Mouse (Mus musculus): ENCODE measurements around the gene Pfas. TPM values are rescaled to one million over a fixed set of nuclear protein-coding genes. Genes with fewer than 3 reads are reported as not detected.
A peak's percentile ranks its signal among the peaks of the same experiment; 100 is the strongest.

Pfas gene
- polyA plus RNA-seq, 1 experiment from 2014 or later, result 14.1 TPM

DNA sequence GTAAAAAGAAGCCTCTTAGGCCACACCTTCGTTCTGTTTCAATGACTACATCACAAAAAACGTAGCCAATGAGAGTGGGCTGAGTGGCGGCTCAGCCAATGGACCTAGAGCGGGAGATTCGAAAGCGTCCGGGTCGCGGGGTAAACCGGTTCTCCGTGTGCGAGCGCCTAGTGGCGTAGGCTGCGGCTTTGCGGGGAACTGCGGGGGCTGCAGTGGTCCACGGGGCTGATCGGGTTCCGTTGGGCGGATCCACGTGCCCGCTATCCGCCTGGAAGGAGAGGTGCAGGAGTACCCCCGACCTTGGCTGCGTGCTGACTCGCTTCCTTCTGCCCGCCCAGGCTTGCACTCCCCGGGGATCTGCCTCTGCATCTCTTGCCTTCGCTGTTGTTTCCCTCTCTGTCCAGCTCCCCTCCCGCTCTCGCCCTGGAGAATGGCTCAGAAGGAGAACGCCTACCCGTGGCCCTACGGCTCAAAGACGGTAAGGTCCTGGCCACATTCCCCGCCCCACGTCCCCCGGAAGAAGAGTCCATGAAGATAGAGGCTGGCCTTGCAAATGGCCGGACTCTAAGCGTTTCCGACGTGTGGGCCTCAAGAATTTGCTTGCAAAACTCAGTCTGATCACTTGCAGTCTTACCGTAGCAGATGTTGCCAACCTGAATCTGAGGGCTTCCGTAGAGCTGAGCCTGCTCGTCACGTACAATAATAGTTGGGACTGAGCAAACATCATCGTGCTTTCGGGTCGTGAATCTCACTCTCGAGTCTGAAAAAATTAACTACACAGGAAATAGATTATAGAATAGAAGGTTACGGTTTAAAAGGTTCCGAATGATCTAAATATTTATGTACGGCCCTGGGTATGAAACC lies 37.5 kb upstream of the Pfas start, which contains the start of gene Aurkb:
Gene Aurkb (plus strand): TSS at position 117 of the 864 bp plus-strand sequence.
- WGBS, result under 1% methylated on average over 54 of the region's 54 CpGs
- H3K4me3 ChIP-seq (ENCODE audit: low read depth, low read length), result peak within 1 kb of the TSS; percentile 54
- ATAC-seq, result peak; percentile 71
- no peaks in the 10 kb centered on the region for H3K27me3 ChIP-seq (replicated peaks; ENCODE audit: control insufficient read depth, insufficient read depth, low read length)
- H3K4me1 ChIP-seq (ENCODE audit: control insufficient read depth, insufficient read depth, low read length), result peaks cover 10% of the 10 kb centered on the region; the same call in 1 of the 2 replicates
- H3K36me3 ChIP-seq (ENCODE audit: control insufficient read depth, insufficient read depth, low read length), result peaks cover 27% of the 10 kb centered on the region
- peak within 1 kb of the TSS; percentile 74; the same call in 1 of the 2 replicates for H3K27ac ChIP-seq (ENCODE audit: low read depth, low read length)
- H3K9me3 ChIP-seq (replicated peaks; ENCODE audit: control insufficient read depth, low read length), result no peaks in the 10 kb centered on the region
- peak; percentile 97 for DNase-seq (ENCODE audit: low spot score)
- H3K9ac ChIP-seq (ENCODE audit: low read length), result peak within 1 kb of the TSS; percentile 65
- H3K4me2 ChIP-seq (ENCODE audit: low read length), result peak within 1 kb of the TSS; percentile 88

- Histone ChIP-seq H3K4me2 (ENCODE audit: low read length) (no peak overlapping the region), H3K4me1 (ENCODE audit: control insufficient read depth, insufficient read depth, low read length) (peaks cover 11% of the 10 kb centered on the region; the same call in 1 of the 2 replicates), H3K27ac (ENCODE audit: low read depth, low read length) (no peak overlapping the region), H3K4me3 (ENCODE audit: low read depth, low read length) (no peak overlapping the region), H3K36me3 (ENCODE audit: control insufficient read depth, insufficient read depth, low read length) (peaks cover 29% of the 10 kb centered on the region), H3K27me3 (replicated peaks; ENCODE audit: control insufficient read depth, insufficient read depth, low read length) (no peaks in the 10 kb centered on the region), H3K9ac (ENCODE audit: low read length) (no peak overlapping the region), H3K9me3 (replicated peaks; ENCODE audit: control insufficient read depth, low read length) (no peaks in the 10 kb centered on the region)
- ATAC-seq (no peak), DNase-seq (ENCODE audit: low spot score) (no peak)
- 69% methylated on average over 5 of the region's 5 CpGs for WGBS
These were observed 29.9 kb upstream of the Pfas start for GRCm38 (mm10) chr11:69038173-69038572.

- no peaks in the 10 kb centered on the region for H3K27me3 ChIP-seq (replicated peaks; ENCODE audit: control insufficient read depth, insufficient read depth, low read length)
- peak overlapping the region; percentile 58 for H3K4me2 ChIP-seq (ENCODE audit: low read length)
- peak overlapping the region; percentile 67 for H3K4me3 ChIP-seq (ENCODE audit: low read depth, low read length)
- peaks cover 36% of the 10 kb centered on the region for H3K36me3 ChIP-seq (ENCODE audit: control insufficient read depth, insufficient read depth, low read length)
- H3K27ac ChIP-seq (ENCODE audit: low read depth, low read length), result peak overlapping the region; percentile 59; the same call in 1 of the 2 replicates
- WGBS, result under 1% methylated on average over 34 of the region's 34 CpGs
- H3K4me1 ChIP-seq (ENCODE audit: control insufficient read depth, insufficient read depth, low read length), result peaks cover 11% of the 10 kb centered on the region; the same call in 1 of the 2 replicates
- no peaks in the 10 kb centered on the region for H3K9me3 ChIP-seq (replicated peaks; ENCODE audit: control insufficient read depth, low read length)
- peak; percentile 92 for DNase-seq (ENCODE audit: low spot score)
- H3K9ac ChIP-seq (ENCODE audit: low read length), result peak overlapping the region; percentile 75
- peak; percentile 36 for ATAC-seq
These were observed 29.2 kb upstream of the Pfas start for GRCm38 (mm10) chr11:69037231-69038061.

- Histone ChIP-seq H3K27me3 (replicated peaks; ENCODE audit: control insufficient read depth, insufficient read depth, low read length) (no peaks in the 10 kb centered on the region), H3K27ac (ENCODE audit: low read depth, low read length) (peak overlapping the region; percentile 59; the same call in 1 of the 2 replicates), H3K9me3 (replicated peaks; ENCODE audit: control insufficient read depth, low read length) (no peaks in the 10 kb centered on the region), H3K36me3 (ENCODE audit: control insufficient read depth, insufficient read depth, low read length) (peaks cover 43% of the 10 kb centered on the region), H3K4me3 (ENCODE audit: low read depth, low read length) (peak overlapping the region; percentile 67), H3K4me2 (ENCODE audit: low read length) (peak overlapping the region; percentile 58), H3K9ac (ENCODE audit: low read length) (peak overlapping the region; percentile 75), H3K4me1 (ENCODE audit: control insufficient read depth, insufficient read depth, low read length) (peaks cover 11% of the 10 kb centered on the region; the same call in 1 of the 2 replicates)
- ATAC-seq, result no peak
- peak; percentile 92 for DNase-seq (ENCODE audit: low spot score)
- WGBS, result 10% methylated on average over 20 of the region's 20 CpGs
These were observed 28.4 kb upstream of the Pfas start for GRCm38 (mm10) chr11:69036486-69037230.

DNA sequence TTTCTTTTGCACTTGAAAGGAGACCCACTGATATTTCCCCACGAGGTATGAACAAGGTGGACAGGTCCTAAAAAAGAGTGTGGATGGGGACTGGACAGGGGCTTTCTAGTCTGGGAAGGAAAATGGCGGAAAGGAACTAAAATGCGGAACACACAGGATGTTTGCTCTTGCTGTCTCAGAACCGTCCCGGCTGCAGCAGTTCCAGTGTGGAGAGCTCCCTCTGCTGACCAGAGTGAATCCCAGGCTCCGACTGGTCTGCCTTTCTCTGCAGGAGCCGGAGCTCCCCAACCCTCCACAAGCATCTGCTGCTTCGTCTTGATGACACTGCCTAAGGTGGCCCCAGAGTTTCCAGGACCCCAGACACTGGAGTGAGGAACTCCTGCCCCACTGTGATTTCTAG lies 27.6 kb upstream of the Pfas start:
- peak; percentile 90 for DNase-seq (ENCODE audit: low spot score)
- Histone ChIP-seq H3K4me1 (ENCODE audit: control insufficient read depth, insufficient read depth, low read length) (peaks cover 11% of the 10 kb centered on the region; the same call in 1 of the 2 replicates), H3K4me3 (ENCODE audit: low read depth, low read length) (no peak overlapping the region), H3K4me2 (ENCODE audit: low read length) (peak overlapping the region; percentile 58), H3K27me3 (replicated peaks; ENCODE audit: control insufficient read depth, insufficient read depth, low read length) (no peaks in the 10 kb centered on the region), H3K9ac (ENCODE audit: low read length) (no peak overlapping the region), H3K9me3 (replicated peaks; ENCODE audit: control insufficient read depth, low read length) (no peaks in the 10 kb centered on the region), H3K27ac (ENCODE audit: low read depth, low read length) (0 out of 2 replicates have a peak overlapping the region, but pooled peaks have one; percentile 28), H3K36me3 (ENCODE audit: control insufficient read depth, insufficient read depth, low read length) (peaks cover 51% of the 10 kb centered on the region)
- 3% methylated on average over 8 of the region's 8 CpGs for WGBS
- peak; percentile 37 for ATAC-seq

DNA sequence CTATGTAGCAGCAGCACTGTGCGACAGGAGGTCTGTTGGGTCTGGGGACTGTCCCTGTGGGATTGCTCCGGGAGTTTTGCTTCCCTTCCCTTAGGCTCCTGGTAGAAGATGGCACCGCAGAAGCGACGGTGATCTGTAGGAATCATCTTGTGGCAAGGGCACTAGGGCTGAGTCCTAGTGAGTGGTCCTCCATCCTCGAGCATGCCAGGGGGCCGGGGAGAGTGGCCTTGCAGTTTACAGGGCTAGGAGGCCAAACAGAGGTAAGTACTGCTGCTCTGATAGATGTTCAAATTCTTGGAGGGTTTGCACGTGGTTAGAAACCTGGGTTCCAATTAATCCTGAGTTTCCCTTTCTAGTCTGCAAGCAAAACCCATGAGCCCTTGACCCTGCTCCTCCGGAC lies 27.2 kb upstream of the Pfas start:
- H3K27me3 ChIP-seq (replicated peaks; ENCODE audit: control insufficient read depth, insufficient read depth, low read length), result no peaks in the 10 kb centered on the region
- 0 out of 2 replicates have a peak overlapping the region, but pooled peaks have one; percentile 28 for H3K27ac ChIP-seq (ENCODE audit: low read depth, low read length)
- WGBS, result 80% methylated on average over 9 of the region's 9 CpGs
- H3K36me3 ChIP-seq (ENCODE audit: control insufficient read depth, insufficient read depth, low read length), result peaks cover 55% of the 10 kb centered on the region
- no peak overlapping the region for H3K4me3 ChIP-seq (ENCODE audit: low read depth, low read length)
- peaks cover 11% of the 10 kb centered on the region; the same call in 1 of the 2 replicates for H3K4me1 ChIP-seq (ENCODE audit: control insufficient read depth, insufficient read depth, low read length)
- H3K4me2 ChIP-seq (ENCODE audit: low read length), result peak overlapping the region; percentile 23; the same call in 1 of the 2 replicates
- ATAC-seq (no peak), DNase-seq (ENCODE audit: low spot score) (no peak)
- H3K9me3 ChIP-seq (replicated peaks; ENCODE audit: control insufficient read depth, low read length), result no peaks in the 10 kb centered on the region
- H3K9ac ChIP-seq (ENCODE audit: low read length), result no peak overlapping the region

DNA sequence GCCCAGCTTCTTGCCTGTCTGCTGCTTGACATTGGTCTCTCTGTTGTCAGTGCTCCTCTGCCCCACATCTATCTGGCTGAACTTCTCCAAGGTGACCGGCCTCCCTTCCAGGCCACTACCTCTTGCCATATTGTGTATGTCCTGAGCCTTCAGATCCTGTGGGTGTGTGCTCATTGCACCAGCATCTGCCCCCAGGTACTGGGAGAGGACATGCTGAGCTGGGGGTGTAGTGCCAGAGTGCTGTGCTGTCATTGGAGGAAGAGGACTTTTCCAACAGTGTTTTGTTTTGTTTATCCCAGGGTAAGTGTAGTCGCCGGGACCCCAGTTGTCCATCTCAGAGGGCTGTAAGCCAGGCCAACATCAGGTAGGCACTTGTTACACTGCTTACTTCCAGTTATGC lies 26.3 kb upstream of the Pfas start:
- H3K9ac ChIP-seq (ENCODE audit: low read length), result no peak overlapping the region
- peaks cover 11% of the 10 kb centered on the region; the same call in 1 of the 2 replicates for H3K4me1 ChIP-seq (ENCODE audit: control insufficient read depth, insufficient read depth, low read length)
- H3K4me2 ChIP-seq (ENCODE audit: low read length), result no peak overlapping the region
- DNase-seq (ENCODE audit: low spot score) (no peak), ATAC-seq (no peak)
- WGBS, result 100% methylated on average over 3 of the region's 3 CpGs
- no peaks in the 10 kb centered on the region for H3K27me3 ChIP-seq (replicated peaks; ENCODE audit: control insufficient read depth, insufficient read depth, low read length)
- peaks cover 64% of the 10 kb centered on the region for H3K36me3 ChIP-seq (ENCODE audit: control insufficient read depth, insufficient read depth, low read length)
- H3K9me3 ChIP-seq (replicated peaks; ENCODE audit: control insufficient read depth, low read length), result no peaks in the 10 kb centered on the region
- no peak overlapping the region for H3K4me3 ChIP-seq (ENCODE audit: low read depth, low read length)
- no peak overlapping the region for H3K27ac ChIP-seq (ENCODE audit: low read depth, low read length)

GRCm38 (mm10) chr11:69033552-69033951 lies 25.3 kb upstream of the Pfas start:
- DNase-seq (ENCODE audit: low spot score) (no peak), ATAC-seq (no peak)
- Histone ChIP-seq H3K9ac (ENCODE audit: low read length) (no peak overlapping the region), H3K4me3 (ENCODE audit: low read depth, low read length) (no peak overlapping the region), H3K9me3 (replicated peaks; ENCODE audit: control insufficient read depth, low read length) (no peaks in the 10 kb centered on the region), H3K4me2 (ENCODE audit: low read length) (no peak overlapping the region), H3K27ac (ENCODE audit: low read depth, low read length) (no peak overlapping the region), H3K27me3 (replicated peaks; ENCODE audit: control insufficient read depth, insufficient read depth, low read length) (no peaks in the 10 kb centered on the region), H3K4me1 (ENCODE audit: control insufficient read depth, insufficient read depth, low read length) (peaks cover 1% of the 10 kb centered on the region; the same call in 1 of the 2 replicates), H3K36me3 (ENCODE audit: control insufficient read depth, insufficient read depth, low read length) (peaks cover 74% of the 10 kb centered on the region)
- 90% methylated on average over 9 of the region's 9 CpGs for WGBS
